Mouse (Mus musculus) spleen, adult 2 months (tissue): ENCODE data around the gene Cdc34.

Experiments used
- CTCF ChIP-seq: fragments of 200-500 bp; IDR thresholded peaks from 2 replicates; pipeline ENCODE4 v1.5.1; 2011; ENCODE audit warnings: mild to moderate bottlenecking, inconsistent platforms; ENCODE audit not compliant: insufficient read depth, insufficient read length, insufficient replicate concordance; ENCODE audit errors: extremely low read depth
- POLR2A ChIP-seq: fragments of 200-500 bp; IDR thresholded peaks from 2 replicates; pipeline ENCODE4 v1.6.1; 2011; ENCODE audit warnings: low read depth, low read length, inconsistent platforms

DNA sequence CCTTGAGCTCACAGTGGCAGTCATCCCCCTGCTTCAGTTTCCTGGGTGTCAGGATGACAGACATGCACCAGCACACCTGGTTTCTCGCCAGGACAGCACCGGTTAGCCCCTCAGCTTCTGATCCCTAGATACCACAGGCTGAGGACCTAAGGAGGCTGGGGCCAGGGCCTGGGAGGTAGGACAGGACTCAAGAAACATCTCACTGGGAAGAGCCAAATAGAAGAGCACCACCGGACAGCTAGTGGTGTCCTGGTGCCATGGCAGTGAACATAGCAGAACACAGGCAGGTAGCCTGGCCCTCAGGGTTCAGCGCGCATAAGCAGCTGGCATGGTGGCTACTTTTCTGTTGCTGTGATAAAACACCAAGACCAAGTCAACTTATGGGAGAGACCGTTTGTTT, 16.5 kb downstream of the Cdc34 start:
- TF ChIP-seq CTCF, result no peak
- TF ChIP-seq POLR2A, result no peak
